Mouse (Mus musculus): ENCODE measurements around the gene Olfr559.

DNA sequence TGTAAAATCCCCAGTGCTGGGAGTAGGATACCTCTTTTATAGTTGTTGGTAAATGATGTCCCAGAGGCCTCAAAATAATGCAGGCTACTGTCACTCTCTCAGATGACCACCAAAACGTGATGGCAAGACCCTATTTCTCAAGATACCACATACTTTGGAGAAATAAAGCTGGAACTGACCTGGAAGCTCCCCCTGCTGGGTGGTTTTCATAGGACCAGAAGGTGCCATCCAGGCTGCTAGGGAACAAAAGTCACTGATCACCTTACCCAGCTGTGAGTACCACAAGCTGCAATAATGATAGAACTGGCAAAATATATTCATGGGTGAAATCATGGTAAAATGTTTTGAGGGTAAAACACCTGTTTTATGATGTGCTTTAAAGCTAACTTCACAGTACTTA, 24.8 kb upstream of the Olfr559 start:
- no peak for TF ChIP-seq UBTF (IDR thresholded peaks at IDR 0.05; ENCODE audit: low read depth, low read length)
- no peak for TF ChIP-seq POLR2A (IDR thresholded peaks at IDR 0.05; ENCODE audit: low read depth, low read length)
- TF ChIP-seq EP300 (IDR thresholded peaks at IDR 0.05; ENCODE audit: low read length): no peak
- no peak for TF ChIP-seq MAFK (IDR thresholded peaks at IDR 0.05; ENCODE audit: insufficient replicate concordance, low read length)
- peak in 1 of 2 experiments; percentile 64; a peak in 2 of 4 replicates for TF ChIP-seq CTCF (conservative IDR thresholded peaks at IDR 0.05 in 1 of 2, IDR thresholded peaks at IDR 0.05 in 1 of 2; ENCODE audit: low read depth in 2 of 2, low read length in 2 of 2)
- TF ChIP-seq ZNF384 (IDR thresholded peaks at IDR 0.05; ENCODE audit: low read depth, low read length): no peak
- TF ChIP-seq MXI1 (IDR thresholded peaks at IDR 0.05; ENCODE audit: low read depth, low read length): no peak
- no peak for TF ChIP-seq CHD1 (IDR thresholded peaks at IDR 0.05; ENCODE audit: low read depth, low read length)
- TF ChIP-seq MYC (IDR thresholded peaks at IDR 0.05; ENCODE audit: low read depth, low read length): no peak
- no peak for TF ChIP-seq MAX (IDR thresholded peaks at IDR 0.05; ENCODE audit: low read length)
- TF ChIP-seq HCFC1 (IDR thresholded peaks at IDR 0.05; ENCODE audit: low read depth, low read length): no peak

Data from CH12.LX (cell line).